Mouse (Mus musculus) adrenal gland, adult 18-20 months (tissue): Measurements from ENCODE around the gene Olfr104-ps. TPM values are rescaled to one million over a fixed set of nuclear protein-coding genes. Genes with fewer than 3 reads are reported as not detected.

ENCODE experiments used
- DNase-seq, 2 experiments: peaks; one replicate each; pipeline ENCODE4 v3.0.0; 2021 to 2022; ENCODE audit warnings: low spot score in 2 of 2
- long read RNA-seq, 2 experiments: library from polyadenylated mRNA; stranded (forward); transcript quantifications; one replicate each; pipeline ENCODE4 v2.0.0; 2021
- total RNA-seq, 2 experiments: library from RNA; stranded (reverse); gene quantifications; 1 replicate in 1 of 2; 2 replicates in 1 of 2; pipeline ENCODE4 v1.2.3; 2021

The Olfr104-ps gene
- total RNA-seq = not detected
- long read RNA-seq, experiment 1 = 0 reads
- long read RNA-seq, experiment 2 = 0 reads

DNA sequence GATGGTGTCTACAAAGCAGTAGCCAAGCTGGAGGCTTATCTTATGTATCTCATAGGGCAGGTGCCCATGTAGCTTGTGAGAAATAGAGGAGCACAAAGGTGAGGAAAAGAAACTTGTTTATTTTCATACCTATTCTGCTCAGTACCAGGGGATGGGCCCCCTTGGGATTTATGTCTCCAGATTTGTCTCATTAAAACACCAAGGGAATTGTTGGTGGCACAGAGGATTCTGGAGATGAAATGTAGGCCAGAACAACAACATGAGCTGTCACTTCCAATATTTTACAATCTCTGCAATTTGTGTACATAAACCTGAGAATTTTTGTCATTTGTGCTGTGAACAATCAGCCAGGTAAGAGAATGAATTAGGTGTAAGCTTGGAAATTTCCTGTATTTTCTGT is at the start of gene Olfr104-ps:
TSS of gene Olfr104-ps (plus strand) at position 301 of the 400 bp plus-strand sequence.
- DNase-seq = no peak

DNA sequence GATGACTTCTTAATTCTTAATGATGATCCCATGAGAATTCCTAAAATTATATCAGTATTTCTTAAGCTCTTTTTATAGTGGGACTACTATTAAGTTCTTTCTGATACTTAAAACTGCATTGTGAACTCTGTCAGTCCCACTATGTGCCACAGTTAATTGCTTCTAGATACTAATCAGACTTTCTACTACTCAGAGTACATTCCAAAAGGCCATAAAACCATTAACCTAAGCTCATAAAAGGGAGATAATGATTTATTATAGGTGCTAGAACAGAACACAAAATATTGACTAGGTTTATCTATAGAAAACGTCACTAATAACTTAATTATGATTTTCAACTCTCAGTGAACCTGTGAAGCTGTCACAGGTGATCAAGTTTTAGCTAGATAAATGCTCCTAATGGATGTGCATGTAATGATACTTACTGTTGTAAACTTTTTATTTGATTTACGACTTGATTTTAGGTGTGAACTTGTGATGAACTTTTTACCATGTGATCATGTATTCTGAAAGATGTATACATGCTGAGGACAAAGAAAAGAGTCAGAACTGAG is 49.2 kb upstream of the Olfr104-ps start:
- DNase-seq = no peak

DNA sequence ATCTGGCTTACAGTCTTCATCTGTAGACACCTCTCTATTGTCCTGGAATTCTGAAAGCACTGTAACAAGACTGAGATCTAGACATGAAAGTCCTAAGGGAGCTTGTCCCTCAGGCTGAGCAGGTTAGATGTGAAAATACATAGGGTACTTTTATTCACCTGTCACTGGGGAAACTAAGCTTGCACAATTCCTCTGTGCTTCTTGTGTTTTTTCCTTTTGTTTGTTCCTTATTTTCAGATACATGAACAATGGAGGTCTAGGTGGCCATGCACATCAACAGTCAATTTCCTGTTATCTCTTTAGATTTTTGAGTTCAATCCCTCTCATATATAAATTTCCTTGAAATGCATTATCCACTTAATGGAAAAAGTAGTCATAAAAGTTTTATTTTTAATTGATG is 42.4 kb upstream of the Olfr104-ps start, which contains the start of gene Olfr102:
TSS of gene Olfr102 (minus strand) at position 101 of the 400 bp plus-strand sequence.
- no peak for DNase-seq

DNA sequence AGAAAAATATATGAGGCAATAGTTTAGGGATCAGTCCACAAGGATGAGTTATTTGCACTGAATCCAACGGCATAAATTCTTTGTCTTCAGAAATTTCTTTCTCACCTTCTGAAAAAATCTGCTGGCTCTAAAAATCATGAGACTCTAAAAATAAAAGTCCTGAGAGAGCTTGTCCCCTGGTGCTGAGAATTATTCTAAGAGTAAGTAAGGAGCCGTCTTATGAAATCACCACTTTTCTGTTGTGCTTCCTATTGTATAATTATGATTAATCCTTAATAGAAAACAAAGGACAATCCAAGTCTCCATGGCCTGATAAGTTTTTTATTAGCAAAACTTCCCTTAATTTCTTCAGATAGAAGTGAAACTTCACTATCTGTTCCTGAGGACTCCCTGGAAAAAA is 19.8 kb upstream of the Olfr104-ps start, which contains the start of gene Olfr103:
TSS of gene Olfr103 (minus strand) at position 101 of the 400 bp plus-strand sequence.
- no peak for DNase-seq

DNA sequence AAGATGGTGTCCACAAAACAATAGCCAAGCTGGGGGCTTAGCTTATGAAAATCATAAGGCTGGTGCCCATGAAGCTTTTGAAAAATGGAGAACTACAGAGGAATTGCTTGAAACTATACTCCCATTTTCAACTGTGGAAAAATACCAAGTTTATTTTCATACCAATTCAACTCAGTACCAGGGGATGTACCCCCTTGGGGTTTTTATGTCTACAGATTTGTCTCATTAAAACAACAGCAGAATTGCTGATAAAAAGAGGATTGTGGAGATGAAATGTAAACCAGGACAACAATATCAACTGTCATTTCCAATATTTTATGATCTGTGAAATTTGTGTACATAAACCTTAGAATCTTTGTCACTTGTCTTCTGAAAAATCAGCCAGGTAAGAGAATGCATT is 19.4 kb downstream of the Olfr104-ps start, which contains the start of gene Olfr105-ps:
TSS of gene Olfr105-ps (plus strand) at position 301 of the 400 bp plus-strand sequence.
- DNase-seq = no peak

DNA sequence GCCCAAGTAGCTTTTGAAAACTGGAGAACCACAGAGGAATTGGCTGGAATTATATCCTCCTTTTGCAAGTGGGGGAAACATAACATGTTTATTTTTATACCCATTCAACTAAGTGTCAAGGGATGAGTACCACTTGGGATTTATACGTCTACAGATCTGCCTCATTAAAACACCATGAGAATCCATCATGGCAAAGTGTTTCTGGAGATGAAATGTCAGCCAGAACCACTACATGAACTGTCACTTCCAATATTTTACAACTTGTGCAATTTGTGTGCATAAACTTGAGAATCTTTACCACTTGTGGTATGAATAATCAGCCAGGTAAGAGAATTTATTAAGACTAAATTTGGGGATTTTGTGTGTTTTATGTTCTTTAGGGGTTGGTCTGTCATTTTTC is 30.7 kb downstream of the Olfr104-ps start, which contains the start of gene Olfr106-ps:
TSS of gene Olfr106-ps (plus strand) at position 301 of the 400 bp plus-strand sequence.
- DNase-seq = no peak

DNA sequence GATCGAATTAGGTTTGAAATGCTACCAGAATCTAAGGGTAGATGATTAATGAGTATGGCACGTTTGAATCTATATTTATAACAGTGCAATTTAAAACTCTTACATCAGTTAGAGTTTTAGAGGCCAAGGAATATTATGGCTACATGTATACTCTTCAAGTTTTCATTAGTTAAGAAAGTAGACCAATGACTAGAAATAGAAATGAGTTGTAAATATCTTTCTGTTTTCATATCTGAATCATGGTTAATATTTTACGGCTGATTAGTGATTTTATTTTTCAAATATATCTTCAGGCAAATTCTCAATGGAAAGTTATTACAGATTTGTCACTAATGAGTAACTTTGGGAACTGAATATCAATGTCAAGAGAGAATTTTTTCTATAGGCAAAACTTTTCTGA is 39.5 kb downstream of the Olfr104-ps start, which contains the start of gene Olfr107:
TSS of gene Olfr107 (plus strand) at position 301 of the 400 bp plus-strand sequence.
- no peak for DNase-seq

DNA sequence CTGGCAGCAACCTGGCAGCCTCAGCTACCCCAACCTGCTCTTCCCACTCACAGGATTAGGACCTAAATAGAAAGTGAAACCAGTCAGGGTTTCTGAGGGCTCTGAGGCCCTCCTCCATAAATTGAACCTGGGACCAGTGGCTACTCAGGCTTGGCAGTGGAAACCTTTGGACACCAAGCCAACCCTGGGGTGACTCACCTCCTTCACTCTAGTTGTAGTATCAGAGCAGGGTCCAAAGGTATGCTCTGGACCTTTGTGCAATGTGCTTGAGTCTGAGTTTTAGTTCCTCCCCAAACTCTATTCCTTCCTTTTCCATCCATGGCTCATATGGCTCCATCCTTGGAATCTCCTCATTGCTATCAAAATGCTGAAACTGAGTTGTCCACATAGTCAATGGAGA is 54.0 kb downstream of the Olfr104-ps start:
- no peak for DNase-seq

Other genes starting within 250 kb of the Olfr104-ps start
- gene Olfr92, start 239.5 kb upstream of the Olfr104-ps start, total RNA-seq = not detected
- not detected for gene Olfr93, start 198.1 kb upstream of the Olfr104-ps start, total RNA-seq
- under 1 TPM in 1 of 2 experiments, not detected in 1; 0.67 TPM for gene Ubd, start 165.7 kb upstream of the Olfr104-ps start, total RNA-seq
- not detected for gene Olfr94, start 158.6 kb upstream of the Olfr104-ps start, total RNA-seq
- gene Olfr95, start 146.5 kb upstream of the Olfr104-ps start, total RNA-seq = not detected
- not detected for gene Olfr96, start 139.4 kb upstream of the Olfr104-ps start, total RNA-seq
- not detected for gene Olfr97, start 122.3 kb upstream of the Olfr104-ps start, total RNA-seq
- gene Olfr98, start 95.8 kb upstream of the Olfr104-ps start, total RNA-seq = not detected
- 1 to 10 TPM; 5.1 to 8.1 TPM for gene H2-M3, start 89.4 kb upstream of the Olfr104-ps start, total RNA-seq
- not detected for gene Olfr99, start 76.1 kb upstream of the Olfr104-ps start, total RNA-seq
- gene Olfr101, start 55.3 kb upstream of the Olfr104-ps start, total RNA-seq = not detected
- not detected for gene Olfr102, start 42.5 kb upstream of the Olfr104-ps start, total RNA-seq
- not detected for gene Olfr103, start 19.9 kb upstream of the Olfr104-ps start, total RNA-seq
- gene Olfr105-ps, start 19.5 kb downstream of the Olfr104-ps start, total RNA-seq = not detected
- gene Olfr106-ps, start 30.8 kb downstream of the Olfr104-ps start, total RNA-seq = not detected
- gene Olfr107, start 39.6 kb downstream of the Olfr104-ps start, total RNA-seq = not detected
- not detected for gene Olfr108, start 85.9 kb downstream of the Olfr104-ps start, total RNA-seq
- not detected for gene Olfr109, start 99.3 kb downstream of the Olfr104-ps start, total RNA-seq
- 1 to 10 TPM; 1.6 to 9.0 TPM for gene H2-M2, start 124.0 kb downstream of the Olfr104-ps start, total RNA-seq
- gene Olfr110, start 132.9 kb downstream of the Olfr104-ps start, total RNA-seq = not detected
- under 1 TPM; 0.30 to 0.58 TPM for gene Olfr111, start 148.4 kb downstream of the Olfr104-ps start, total RNA-seq
- not detected for gene Olfr112, start 209.9 kb downstream of the Olfr104-ps start, total RNA-seq
- gene Olfr113, start 218.1 kb downstream of the Olfr104-ps start, total RNA-seq = not detected
- gene Olfr114, start 233.2 kb downstream of the Olfr104-ps start, total RNA-seq = not detected